Mouse (Mus musculus) midbrain, embryonic 16.5 days (tissue): ENCODE measurements around the gene Wbp1l. TPM values are rescaled to one million over a fixed set of nuclear protein-coding genes. Genes with fewer than 3 reads are reported as not detected.

Source experiments
- ATAC-seq: fragments of 200-750 bp; cut with Nextera tagmentation; 2 replicates; pipeline ENCODE4 v1.8.0; 2017; ENCODE audit warnings: moderate TSS enrichment
- H3K27ac ChIP-seq: fragments of 300-500 bp; sonication (generic); 2 replicates; pipeline ENCODE4 v1.5.1; 2014; ENCODE audit warnings: mild to moderate bottlenecking, low read length, mixed read lengths
- H3K27me3 ChIP-seq: fragments of 300-500 bp; sonication (generic); 2 replicates; pipeline ENCODE4 v1.6.1; 2014; ENCODE audit warnings: low read depth, low read length, mixed read lengths; ENCODE audit not compliant: control insufficient read depth, insufficient read depth
- H3K36me3 ChIP-seq: fragments of 300-500 bp; sonication (generic); 2 replicates; pipeline ENCODE4 v1.6.1; 2014; ENCODE audit warnings: mild to moderate bottlenecking, low read length, moderate library complexity, mixed read lengths; ENCODE audit not compliant: control insufficient read depth, insufficient read depth
- H3K4me1 ChIP-seq: fragments of 300-500 bp; sonication (generic); 2 replicates; pipeline ENCODE4 v1.6.1; 2014; ENCODE audit warnings: mild to moderate bottlenecking, low read length, mixed read lengths; ENCODE audit not compliant: control insufficient read depth, insufficient read depth
- H3K4me2 ChIP-seq: fragments of 300-500 bp; sonication (generic); 2 replicates; pipeline ENCODE4 v1.6.1; 2014; ENCODE audit warnings: mild to moderate bottlenecking, low read length, mixed read lengths
- H3K4me3 ChIP-seq: fragments of 300-500 bp; sonication (generic); 2 replicates; pipeline ENCODE4 v1.5.1; 2014; ENCODE audit warnings: low read depth, mild to moderate bottlenecking, low read length, moderate library complexity, mixed read lengths
- H3K9ac ChIP-seq: fragments of 300-500 bp; sonication (generic); 2 replicates; pipeline ENCODE4 v1.6.1; 2014; ENCODE audit warnings: low read depth, low read length, mixed read lengths
- H3K9me3 ChIP-seq: fragments of 300-500 bp; sonication (generic); replicated peaks from 2 replicates; pipeline ENCODE4 v1.6.1; 2014; ENCODE audit warnings: mild to moderate bottlenecking, low read length, mixed read lengths; ENCODE audit not compliant: control insufficient read depth, poor library complexity, severe bottlenecking
- whole genome bisulfite sequencing: fragments of 180-500 bp; shearing (Covaris S2); extraction: QIAGEN DNeasy Blood & Tissue Kit; methylation state at CpG from one replicate; pipeline ENCODE4 v1.1.7; 2014; 5-methylcytosine and 5-hydroxymethylcytosine counted together
- polyA plus RNA-seq: library from polyadenylated mRNA; unstranded; fragments of >200 nt; fragmentation: Nextera tagmentation; extraction: Ambion mirVana; gene quantifications from 2 replicates; pipeline ENCODE4 v1.2.1, GENCODE M21; 2015

Wbp1l gene
- polyA plus RNA-seq, 1 experiment from 2014 or later: 34.0 TPM

- H3K27ac ChIP-seq: peak overlapping the region; percentile 39
- H3K4me1 ChIP-seq: peaks cover 16% of the 10 kb centered on the region
- no peaks in the 10 kb centered on the region for H3K27me3 ChIP-seq
- no peaks in the 10 kb centered on the region; the same call in 1 of the 2 replicates for H3K36me3 ChIP-seq
- no peaks in the 10 kb centered on the region for H3K9me3 ChIP-seq
- no peak overlapping the region for H3K4me3 ChIP-seq
- peak overlapping the region; percentile 13; the same call in 1 of the 2 replicates for H3K9ac ChIP-seq
- no peak overlapping the region for H3K4me2 ChIP-seq
- WGBS: 28% methylated on average over 12 of the region's 12 CpGs
- ATAC-seq: no peak
These were observed 46.1 kb downstream of the Wbp1l start for GRCm38 (mm10) chr19:46644793-46645602.

GRCm38 (mm10) chr19:46646041-46646481 lies 47.2 kb downstream of the Wbp1l start:
- Histone ChIP-seq H3K27ac (0 out of 2 replicates have a peak overlapping the region, but pooled peaks have one; percentile 33), H3K4me2 (no peak overlapping the region), H3K9ac (no peak overlapping the region), H3K4me1 (peaks cover 16% of the 10 kb centered on the region), H3K27me3 (no peaks in the 10 kb centered on the region), H3K4me3 (no peak overlapping the region), H3K36me3 (no peaks in the 10 kb centered on the region; the same call in 1 of the 2 replicates), H3K9me3 (no peaks in the 10 kb centered on the region)
- no peak for ATAC-seq
- WGBS: 85% methylated on average over 12 of the region's 12 CpGs

GRCm38 (mm10) chr19:46647254-46647653 lies 48.4 kb downstream of the Wbp1l start:
- no peak for ATAC-seq

GRCm38 (mm10) chr19:46647850-46648249 lies 49.0 kb downstream of the Wbp1l start:
- H3K27ac ChIP-seq: no peak overlapping the region
- H3K36me3 ChIP-seq: no peaks in the 10 kb centered on the region; the same call in none of the 2 replicates
- no peaks in the 10 kb centered on the region for H3K27me3 ChIP-seq
- no peaks in the 10 kb centered on the region for H3K9me3 ChIP-seq
- no peak overlapping the region for H3K4me2 ChIP-seq
- H3K4me3 ChIP-seq: no peak overlapping the region
- no peak overlapping the region for H3K9ac ChIP-seq
- 89% methylated on average over 8 of the region's 8 CpGs for WGBS
- peaks cover 4% of the 10 kb centered on the region; the same call in 1 of the 2 replicates for H3K4me1 ChIP-seq
- ATAC-seq: no peak

More at GRCm38 (mm10) chr19:46647254-46647653, 48.4 kb downstream of the Wbp1l start:
- Histone ChIP-seq H3K4me3 (no peak overlapping the region), H3K9ac (no peak overlapping the region), H3K36me3 (no peaks in the 10 kb centered on the region; the same call in none of the 2 replicates), H3K27me3 (no peaks in the 10 kb centered on the region), H3K9me3 (no peaks in the 10 kb centered on the region), H3K4me2 (no peak overlapping the region), H3K4me1 (peaks cover 6% of the 10 kb centered on the region; the same call in 1 of the 2 replicates), H3K27ac (no peak overlapping the region)
- WGBS: 77% methylated on average over 3 of the region's 3 CpGs

GRCm38 (mm10) chr19:46648565-46648964 lies 49.7 kb downstream of the Wbp1l start:
- H3K4me3 ChIP-seq: no peak overlapping the region
- H3K4me1 ChIP-seq: peaks cover 4% of the 10 kb centered on the region; the same call in 1 of the 2 replicates
- H3K27me3 ChIP-seq: no peaks in the 10 kb centered on the region
- peaks cover 3% of the 10 kb centered on the region for H3K36me3 ChIP-seq
- ATAC-seq: no peak
- no peak overlapping the region for H3K9ac ChIP-seq
- H3K27ac ChIP-seq: no peak overlapping the region
- no peaks in the 10 kb centered on the region for H3K9me3 ChIP-seq
- H3K4me2 ChIP-seq: no peak overlapping the region
- 94% methylated on average over 14 of the region's 14 CpGs for WGBS

GRCm38 (mm10) chr19:46653188-46653587 lies 54.3 kb downstream of the Wbp1l start:
- no peaks in the 10 kb centered on the region for H3K9me3 ChIP-seq
- H3K27me3 ChIP-seq: no peaks in the 10 kb centered on the region
- no peaks in the 10 kb centered on the region for H3K4me1 ChIP-seq
- 86% methylated on average over 5 of the region's 5 CpGs for WGBS
- H3K4me2 ChIP-seq: no peak overlapping the region
- no peak overlapping the region for H3K27ac ChIP-seq
- ATAC-seq: no peak
- H3K36me3 ChIP-seq: peaks cover 23% of the 10 kb centered on the region
- no peak overlapping the region for H3K9ac ChIP-seq
- H3K4me3 ChIP-seq: no peak overlapping the region

GRCm38 (mm10) chr19:46653616-46654235 lies 54.8 kb downstream of the Wbp1l start:
- Histone ChIP-seq H3K27ac (no peak overlapping the region), H3K9ac (no peak overlapping the region), H3K36me3 (peaks cover 23% of the 10 kb centered on the region), H3K4me3 (no peak overlapping the region), H3K4me1 (no peaks in the 10 kb centered on the region), H3K4me2 (no peak overlapping the region), H3K27me3 (no peaks in the 10 kb centered on the region), H3K9me3 (no peaks in the 10 kb centered on the region)
- WGBS: 93% methylated on average over 14 of the region's 14 CpGs
- ATAC-seq: no peak

GRCm38 (mm10) chr19:46655626-46656025 lies 56.7 kb downstream of the Wbp1l start:
- Histone ChIP-seq H3K27ac (no peak overlapping the region), H3K27me3 (no peaks in the 10 kb centered on the region), H3K4me2 (no peak overlapping the region), H3K9me3 (no peaks in the 10 kb centered on the region), H3K9ac (no peak overlapping the region), H3K4me3 (no peak overlapping the region), H3K36me3 (peaks cover 23% of the 10 kb centered on the region), H3K4me1 (no peaks in the 10 kb centered on the region)
- 93% methylated on average over 10 of the region's 10 CpGs for WGBS
- no peak for ATAC-seq
